Mouse (Mus musculus) left cerebral cortex, adult 18-20 months (tissue): ENCODE measurements around the gene Wasl. TPM values are rescaled to one million over a fixed set of nuclear protein-coding genes. Genes with fewer than 3 reads are reported as not detected.

Source experiments
- DNase-seq, 2 experiments: peaks; one replicate each; pipeline ENCODE4 v3.0.0; 2021 to 2022; ENCODE audit warnings: low spot score in 2 of 2, mixed read lengths in 1 of 2
- total RNA-seq, 2 experiments: library from RNA; stranded (reverse); gene quantifications; 2 replicates each; pipeline ENCODE4 v1.2.3; 2021

Wasl gene
- total RNA-seq, 2 experiments from 2014 or later: 114 to 122 TPM

DNA sequence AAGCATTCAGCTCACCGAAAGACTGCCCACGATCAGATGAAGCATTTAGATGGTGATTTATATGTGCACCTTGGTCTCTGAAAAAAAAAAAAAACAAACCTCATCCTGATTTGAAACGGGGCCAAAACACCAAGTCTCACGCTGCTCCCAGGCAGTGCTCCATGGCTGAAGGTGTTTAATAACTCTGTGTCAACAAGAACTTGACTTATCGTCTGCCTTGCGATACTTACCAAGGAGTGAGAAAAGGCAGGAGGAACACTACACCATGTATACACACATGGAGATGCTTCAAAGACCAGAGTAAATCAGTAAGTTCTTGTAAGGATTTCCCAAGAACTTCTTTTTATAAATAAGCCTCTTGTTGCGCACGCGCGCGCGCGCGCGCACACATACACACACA, 57.3 kb downstream of the Wasl start:
- DNase-seq: no peak

DNA sequence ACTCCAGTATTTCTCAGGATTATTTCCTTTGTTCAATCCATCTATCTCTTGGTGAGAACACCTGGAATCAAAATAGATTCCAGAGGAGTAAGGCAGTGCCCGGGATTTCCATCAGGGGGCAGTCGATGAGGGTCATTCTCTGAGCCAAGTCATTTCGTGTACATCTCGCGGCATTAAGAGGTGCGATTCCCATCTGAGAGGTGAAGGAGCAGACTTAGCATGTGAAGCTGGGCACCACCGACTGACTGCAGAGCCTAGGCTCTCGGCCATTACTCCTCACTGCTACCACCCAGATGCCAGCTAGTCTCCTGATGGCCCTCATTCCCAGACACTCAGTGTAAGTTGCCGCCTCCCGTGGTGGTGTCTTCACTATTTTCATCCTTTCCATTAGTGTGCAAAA, 58.3 kb downstream of the Wasl start:
- no peak for DNase-seq

DNA sequence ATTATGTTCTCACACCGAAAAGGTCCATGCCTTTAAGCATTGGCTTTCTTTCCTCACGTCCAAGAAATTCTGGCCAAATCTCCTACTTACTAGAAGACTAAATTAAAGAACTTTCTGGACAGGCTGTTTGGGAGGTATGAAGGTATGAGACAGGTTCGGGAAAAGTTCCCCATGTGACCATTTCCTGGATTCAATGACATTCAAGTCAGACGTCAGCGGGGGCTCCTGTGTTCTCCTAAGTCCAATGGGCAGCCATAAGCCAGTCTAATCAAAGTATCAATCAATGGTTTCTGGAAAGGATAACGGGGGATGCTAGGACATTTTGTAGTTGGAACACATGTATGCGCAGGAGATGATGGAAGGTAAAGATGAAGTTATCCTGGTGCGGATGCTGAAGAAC, 59.2 kb downstream of the Wasl start:
- no peak for DNase-seq

DNA sequence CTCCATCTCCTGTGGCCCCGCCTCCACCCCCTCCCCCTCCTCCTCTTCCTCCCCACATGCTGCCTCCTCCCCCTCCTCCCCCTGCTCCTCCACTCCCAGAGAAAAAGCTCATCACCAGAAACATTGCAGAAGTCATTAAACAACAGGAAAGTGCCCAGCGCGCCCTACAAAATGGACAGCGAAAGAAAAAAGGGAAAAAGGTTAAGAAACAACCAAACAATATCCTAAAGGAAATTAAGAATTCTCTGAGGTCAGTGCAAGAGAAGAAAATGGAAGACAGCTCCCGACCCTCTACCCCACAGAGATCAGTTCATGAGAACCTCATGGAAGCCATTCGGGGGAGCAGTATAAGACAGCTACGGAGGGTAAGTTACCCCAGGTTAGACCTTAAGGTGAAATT, 60.5 kb downstream of the Wasl start:
- no peak for DNase-seq

DNA sequence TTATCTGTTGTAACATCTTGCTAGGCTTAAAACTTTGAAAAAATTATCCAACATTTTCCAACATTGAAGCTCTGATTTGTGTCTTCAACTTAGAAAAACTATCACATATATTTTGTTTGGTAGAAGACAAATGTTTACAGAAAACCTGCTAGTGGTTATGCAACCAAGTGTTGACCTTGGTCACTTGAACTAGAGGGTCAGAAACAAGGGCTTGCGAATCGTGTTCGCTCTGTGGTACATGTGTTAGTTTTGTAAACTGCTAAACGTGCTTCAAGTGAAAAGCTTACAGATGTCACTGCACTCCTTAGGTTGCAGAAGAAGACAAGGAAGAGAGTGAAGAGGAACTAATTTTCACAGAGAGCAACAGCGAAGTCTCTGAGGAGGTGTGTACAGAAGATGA, 61.8 kb downstream of the Wasl start:
- no peak for DNase-seq

DNA sequence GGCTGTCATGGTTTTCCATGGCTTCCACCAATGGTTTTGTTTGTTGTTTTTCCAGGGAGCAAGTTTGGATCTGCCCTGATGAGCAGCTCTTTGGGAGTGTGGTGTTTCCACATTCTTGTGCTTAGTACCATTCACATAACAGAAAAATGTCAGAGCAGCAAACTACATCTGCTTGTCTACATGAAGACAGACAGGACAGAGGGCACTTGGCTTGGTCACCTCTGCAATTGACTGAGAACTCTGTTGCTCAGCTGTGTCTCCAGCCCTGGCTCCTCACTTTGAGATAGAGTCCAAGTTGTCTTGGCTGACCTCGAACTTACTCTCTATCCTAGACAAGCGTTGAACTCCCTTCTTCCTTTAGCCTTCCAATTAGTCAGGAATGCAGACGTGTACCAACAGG, 62.5 kb downstream of the Wasl start:
- no peak for DNase-seq

DNA sequence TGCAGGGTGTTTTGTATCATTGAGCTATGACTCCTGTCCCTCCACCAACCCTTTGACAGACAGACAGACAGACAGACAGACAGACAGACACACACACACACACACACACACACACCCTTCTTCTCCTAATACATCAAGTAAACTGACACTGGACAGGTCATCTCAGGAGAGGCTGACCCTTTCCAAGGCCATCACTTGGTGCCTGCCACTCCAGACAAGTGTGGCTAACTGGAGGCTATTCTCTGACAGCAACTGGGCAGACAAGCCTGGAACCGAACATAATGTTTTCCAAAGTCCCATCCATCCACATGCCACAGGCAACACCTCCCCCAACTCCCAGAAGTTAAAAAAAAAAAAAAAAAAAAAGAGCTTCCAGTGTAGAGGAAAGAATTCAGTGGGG, 63.1 kb downstream of the Wasl start:
- no peak for DNase-seq

DNA sequence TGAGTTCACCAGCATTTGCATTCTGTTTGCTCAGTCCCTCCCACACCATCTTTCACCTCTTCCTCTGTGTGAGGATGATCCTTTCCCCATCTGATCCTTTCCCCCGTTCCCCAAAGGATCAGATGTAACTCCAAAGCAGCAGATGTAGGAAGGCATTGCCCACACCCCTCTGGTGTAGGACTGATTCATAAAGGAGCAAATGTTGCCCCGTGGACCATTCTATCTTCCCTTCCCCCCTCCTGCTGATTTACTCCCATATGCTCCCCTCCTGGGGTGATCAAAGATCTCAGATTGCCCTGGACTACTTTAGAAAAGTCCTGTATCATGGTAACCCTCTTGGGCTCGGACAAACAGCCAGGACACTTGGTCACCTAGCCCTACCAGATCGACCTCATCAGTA, 64.1 kb downstream of the Wasl start:
- DNase-seq: no peak

DNA sequence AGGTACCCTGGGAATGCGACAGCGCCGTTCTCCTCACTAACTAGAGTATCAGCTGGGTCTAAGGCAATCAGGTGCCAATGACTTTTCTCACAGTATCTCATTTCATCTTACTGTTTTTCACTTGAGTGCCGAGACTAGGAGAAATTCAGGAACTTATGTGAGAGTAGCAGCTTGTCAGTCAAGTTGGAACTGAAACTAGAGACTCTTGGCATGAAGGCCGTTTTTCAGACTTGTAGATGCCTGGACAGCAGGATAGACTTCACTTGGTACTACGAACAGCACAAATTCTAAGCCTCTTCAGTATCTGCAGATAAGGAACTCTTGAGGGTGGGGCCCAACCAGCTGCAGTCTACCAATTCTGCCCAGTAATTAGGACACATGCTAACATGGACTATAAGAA, 64.7 kb downstream of the Wasl start:
- DNase-seq: no peak

DNA sequence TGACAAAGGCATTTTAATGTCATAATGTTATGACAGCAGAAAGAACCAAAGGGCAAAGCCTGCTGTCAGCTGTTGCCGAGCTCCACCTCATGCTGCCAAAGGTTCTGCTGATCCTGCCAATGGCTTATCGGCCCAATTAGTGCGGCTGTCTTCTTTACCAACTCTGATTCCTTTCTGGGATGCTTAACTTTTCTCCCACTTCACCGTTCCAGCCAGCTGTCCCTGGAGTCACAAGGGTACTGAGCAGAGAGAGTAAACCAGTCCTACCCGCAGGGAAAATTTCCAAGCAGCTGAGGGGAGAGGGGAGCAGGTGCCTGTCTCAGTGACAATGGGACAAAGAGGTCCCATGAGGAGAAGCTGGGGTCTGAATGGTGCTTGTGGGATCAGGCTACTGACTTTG, 65.2 kb downstream of the Wasl start:
- no peak for DNase-seq

DNA sequence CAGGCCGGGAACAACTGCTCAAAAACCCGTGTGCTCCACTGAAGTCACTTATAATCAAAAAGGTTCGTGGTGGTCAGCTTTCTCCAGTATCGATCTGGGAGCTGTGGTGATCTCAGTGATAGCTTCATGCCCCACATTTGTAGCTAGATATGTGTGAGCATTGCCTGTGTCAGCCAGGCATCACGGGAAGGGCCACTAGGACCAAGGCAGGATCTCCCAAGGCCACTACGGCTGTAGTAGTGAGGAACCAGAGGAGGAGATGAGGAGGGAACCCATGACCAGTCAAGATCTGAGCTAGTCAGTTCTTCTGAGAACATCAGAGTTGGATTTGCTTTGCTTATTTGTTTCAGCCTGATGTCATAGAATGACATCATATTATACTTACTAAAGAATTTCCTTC, 65.6 kb downstream of the Wasl start:
- DNase-seq: no peak

DNA sequence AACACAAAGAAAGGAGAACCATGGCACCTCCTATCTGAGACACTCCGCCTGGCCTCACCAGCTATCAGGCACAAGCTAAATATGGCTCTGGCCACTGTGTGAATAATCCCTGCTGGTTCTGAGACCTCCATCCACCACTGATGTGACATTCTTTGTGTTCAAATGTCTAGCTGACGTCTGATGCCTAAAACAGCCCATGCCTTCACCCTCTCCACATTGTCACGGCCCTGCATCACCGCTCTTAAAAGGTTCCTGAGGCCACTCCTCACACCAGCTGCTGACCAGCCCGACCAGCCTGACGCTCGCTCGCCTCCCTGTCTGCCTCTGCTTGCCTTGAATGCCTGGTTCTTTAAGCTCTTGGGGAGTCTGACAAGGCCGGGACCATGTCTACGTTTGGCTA, 67.3 kb downstream of the Wasl start, which contains the start of gene Lmod2:
Gene Lmod2, plus strand, starts transcription at position 263 of the 400 bp plus-strand sequence.
- DNase-seq: no peak

DNA sequence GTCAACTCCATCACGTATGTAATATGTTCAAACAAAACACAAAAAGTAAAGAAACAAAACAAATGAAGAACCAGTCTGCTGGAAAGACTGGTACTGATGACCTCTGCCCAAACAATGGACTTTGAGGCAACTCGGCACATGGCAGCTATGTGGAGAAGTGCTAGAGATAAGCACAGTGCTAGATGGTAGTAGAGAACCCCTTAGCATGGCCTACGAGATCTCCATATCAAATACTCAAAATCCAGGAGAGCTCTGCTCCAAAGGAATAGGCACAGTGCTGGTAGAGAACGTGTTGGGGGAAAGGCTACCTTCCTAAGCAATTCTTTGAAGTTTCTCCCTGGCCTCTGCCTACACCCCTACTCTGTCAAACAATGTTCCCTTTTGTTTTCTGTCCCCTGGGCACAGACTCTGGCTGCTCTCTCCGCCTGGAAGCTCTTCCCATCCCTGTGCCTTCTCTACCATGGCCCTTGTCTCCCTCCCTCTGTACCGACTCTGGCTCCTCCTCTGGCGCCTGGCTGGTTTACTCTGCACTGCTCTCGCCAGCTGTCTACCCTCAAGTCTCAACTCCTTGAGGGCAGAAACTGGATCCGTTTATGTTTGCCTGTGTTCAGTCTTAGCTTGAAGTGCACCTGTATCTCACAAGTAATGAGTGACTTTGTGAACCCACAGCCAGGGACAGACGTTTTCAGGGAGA, 73.1 kb downstream of the Wasl start:
- DNase-seq: no peak

DNA sequence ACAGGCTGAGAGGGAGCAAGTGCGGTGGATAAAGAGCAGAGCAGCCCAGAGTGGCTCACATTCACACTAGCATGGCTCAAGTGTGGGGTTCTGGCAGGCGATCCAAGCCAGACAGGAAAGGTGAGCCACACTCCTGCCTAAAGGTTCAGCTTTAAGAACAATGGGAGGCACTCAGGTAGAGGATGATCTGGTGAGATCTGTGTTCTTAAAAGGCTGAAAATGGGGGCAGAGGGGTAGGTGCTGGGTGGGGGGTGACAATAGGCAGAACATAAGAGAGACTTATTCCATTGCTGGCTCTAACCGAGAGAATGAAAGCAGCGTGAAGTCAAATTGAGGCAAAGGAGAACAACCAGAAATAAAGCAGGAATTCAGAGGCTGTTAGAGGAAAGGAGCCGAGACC, 74.5 kb downstream of the Wasl start:
- DNase-seq: no peak

DNA sequence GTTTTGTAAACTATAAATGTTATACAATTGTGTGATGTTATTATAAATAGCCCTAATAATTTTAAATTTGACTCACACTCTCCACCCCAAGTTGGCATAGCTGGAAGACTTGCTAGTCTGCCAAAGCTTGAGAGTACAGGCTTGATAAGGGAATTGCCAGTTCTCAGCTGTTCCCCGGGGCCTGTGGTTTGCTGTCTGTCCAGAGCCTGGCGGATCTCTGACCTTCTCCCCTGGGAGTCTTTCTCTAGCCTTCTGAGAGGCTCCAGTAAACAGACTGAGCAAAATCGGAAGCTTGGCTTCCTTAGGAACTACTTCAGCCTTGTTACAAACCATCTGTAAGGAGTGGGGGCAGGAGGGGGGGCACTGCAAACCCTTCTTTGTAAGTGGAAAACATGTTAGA, 77.9 kb downstream of the Wasl start:
- DNase-seq: no peak

DNA sequence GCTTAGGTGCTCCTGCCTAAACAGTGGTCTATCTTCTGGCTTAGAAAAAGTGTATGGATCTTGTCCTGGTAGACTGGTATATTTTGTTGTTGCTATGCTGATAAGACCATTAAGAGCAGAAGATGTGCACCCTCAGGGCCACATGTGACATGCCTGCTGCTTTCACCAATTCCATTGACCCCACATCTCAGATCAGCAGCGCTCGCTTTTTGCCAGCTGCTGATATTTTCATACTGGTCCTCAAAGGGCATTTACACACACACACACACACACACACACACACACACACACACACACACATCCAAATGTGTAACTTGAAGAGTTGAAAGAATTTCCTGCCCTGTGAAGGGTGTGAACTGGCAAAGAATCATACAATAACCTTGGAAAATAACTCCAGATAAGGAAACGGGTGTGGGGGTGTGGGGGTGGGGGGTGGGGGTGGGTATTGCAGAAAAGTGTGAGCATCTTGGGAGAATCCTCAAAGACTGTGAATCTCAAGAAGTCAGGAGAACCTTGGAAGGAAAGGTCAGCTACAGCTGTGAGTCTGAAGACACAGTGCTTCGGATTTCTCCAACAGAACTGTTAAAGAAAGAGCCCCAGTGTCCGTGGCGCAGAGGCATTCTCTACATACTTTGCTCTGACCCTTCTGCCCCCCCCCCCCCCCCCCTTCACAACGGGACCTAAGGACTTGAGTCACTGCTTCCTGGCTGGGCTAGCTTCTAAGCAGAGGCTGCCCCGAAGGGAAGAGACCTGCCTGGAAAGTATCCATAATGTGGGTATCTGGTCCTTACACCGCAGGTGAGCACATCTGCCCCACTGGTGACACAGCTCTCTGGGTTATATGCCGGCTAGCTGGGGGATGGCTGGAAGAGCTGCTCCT, 79.1 kb downstream of the Wasl start:
- DNase-seq: no peak

DNA sequence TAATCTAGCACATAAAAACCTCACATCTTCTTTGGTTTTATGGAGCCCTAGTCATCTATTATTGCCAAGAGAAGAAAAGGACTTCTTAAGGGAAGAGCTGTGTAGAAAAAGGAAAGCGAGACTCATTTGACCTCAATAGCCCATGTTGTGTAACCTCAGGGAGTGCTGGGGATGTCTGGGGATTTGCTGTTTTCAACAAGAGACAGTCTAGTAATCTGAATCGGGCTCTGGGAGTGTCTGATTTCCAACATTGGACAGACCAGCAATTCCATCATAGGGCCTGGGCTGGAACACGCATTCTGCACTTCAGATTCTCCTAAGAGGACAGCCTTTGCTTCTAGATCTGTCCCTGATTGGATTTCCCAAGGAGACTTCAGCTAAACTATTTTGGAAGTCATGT, 81.4 kb downstream of the Wasl start:
- no peak for DNase-seq

DNA sequence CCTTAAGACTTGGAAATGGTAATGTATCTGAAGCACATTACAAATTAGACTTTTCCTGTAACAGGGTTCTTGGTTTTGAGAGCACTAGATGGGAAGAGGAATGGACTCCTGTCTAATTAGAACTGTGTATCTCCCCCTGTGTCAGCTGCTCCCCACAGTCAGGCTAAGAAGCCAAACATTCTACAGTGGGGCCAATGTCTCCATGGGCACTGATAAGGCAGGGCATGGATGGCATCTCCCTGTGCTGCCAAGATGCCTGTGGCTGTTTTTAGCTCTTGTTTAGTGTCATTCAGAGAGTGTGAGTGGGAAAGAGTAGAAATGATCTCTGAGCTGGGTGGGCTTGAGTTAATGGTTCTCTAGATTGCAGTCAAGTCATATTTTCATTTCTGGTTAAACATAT, 91.5 kb downstream of the Wasl start:
- DNase-seq: no peak

DNA sequence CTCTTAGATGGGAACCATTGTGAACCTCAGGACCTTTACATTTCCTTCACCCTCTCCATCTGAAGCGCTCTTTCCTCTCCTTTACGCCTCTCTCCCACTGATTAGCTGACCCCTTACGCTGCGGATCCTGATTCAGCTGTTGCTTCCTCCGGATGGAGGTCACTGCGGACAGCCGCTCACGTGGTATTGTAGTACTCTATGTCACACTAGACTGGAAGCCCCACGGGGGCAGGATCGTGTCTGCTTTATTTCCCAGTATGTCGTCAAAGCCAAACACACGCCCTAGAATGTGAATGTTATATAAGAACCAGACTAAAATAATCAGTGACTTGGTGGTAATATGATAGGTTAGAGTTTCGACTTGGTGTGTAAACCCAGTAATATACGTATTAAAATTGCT, 92.4 kb downstream of the Wasl start:
- no peak for DNase-seq

DNA sequence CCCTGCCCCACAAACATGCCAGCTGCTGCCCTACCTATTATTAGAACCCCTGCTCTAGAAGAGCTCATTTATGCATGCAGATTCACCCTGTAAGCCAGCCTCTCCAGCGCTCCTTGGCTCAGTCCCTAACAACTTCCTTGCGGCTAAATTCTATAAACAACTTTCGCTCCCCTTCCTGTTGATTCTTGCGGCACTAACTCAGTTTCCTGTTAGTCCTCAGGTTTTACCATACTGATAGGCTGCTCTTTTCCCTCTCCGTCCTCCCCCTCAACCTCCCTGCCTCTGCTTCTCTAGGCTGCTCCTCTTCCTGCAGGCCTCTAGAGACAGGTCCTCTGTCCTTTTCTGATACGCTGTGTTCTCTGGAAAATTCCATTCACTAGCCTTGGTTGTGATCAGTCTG, 93.7 kb downstream of the Wasl start:
- DNase-seq: no peak

DNA sequence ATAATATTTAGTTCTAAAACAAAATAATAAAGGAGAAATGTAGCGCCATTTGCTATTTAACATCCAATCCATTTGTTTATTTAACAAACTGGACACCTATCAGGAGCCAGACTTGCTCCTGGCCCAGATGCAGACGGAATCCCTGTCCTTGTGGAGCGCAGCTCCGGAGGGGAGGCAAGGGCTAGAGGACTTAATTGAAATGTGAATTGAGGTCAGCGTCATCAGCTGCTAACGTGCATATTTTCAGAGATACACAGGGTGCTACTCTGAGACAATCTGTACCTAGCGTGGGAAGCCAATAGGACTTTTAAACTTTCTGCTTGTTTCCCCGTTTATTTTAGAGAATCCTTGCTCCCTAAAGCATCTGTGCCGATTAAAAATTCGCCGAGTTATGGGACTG, 94.5 kb downstream of the Wasl start:
- DNase-seq: no peak

DNA sequence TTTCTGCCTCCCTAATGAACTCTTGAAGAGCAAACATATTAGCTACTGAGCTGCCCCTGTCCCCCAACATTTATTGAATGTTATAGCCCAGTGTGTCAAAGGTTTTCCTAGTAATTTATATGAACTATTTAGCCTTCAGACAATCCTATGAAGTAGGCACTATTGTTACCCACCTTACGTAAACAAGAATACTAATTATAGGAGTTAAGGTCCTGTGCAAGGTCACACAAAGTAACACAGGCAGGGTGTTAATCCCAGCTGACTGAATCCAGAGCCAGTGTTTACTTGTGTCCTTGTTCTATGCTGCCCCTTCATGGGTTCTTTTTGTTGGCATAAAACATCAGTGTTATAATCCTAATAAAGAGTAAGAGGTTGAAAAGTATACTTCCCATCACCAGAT, 95.1 kb downstream of the Wasl start:
- no peak for DNase-seq

DNA sequence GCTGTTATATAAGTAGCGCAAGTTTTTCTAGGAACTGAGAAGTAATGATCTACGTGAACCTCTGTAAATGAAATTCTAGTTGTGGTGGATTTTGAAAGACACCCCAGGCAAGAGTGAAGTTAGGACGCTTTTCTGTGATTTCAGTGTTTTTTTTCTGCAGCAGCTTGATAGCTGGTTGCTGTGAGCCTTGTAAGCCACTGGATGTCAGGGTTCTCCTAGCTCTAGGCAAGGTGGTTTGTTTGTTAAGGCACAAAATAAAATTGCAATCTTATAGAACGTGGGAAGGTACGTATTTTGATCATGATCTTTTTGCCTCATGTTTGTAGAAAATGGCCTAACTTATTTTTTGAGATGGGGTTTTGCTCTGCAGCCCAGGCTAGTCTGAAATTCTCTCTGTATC, 95.8 kb downstream of the Wasl start:
- no peak for DNase-seq
